Mouse (Mus musculus): ENCODE data around the gene Speer4f1. TPM values are rescaled to one million over a fixed set of nuclear protein-coding genes. Genes with fewer than 3 reads are reported as not detected.
A peak's percentile ranks its signal among the peaks of the same experiment; 100 is the strongest.
"Not testable (repeated sequence)": the region's sequence is repeated elsewhere in the genome, so short reads cannot be mapped to it uniquely, and the experiment has no call there.

The Speer4f1 gene
- polyA plus RNA-seq (2016; fragmentation: Nextera tagmentation; extraction: Ambion mirVana), result not detected in 2 replicates

- H3K4me3 ChIP-seq; H3K36me3 ChIP-seq (replicated peaks); DNase-seq (ENCODE audit: low spot score); H3K4me1 ChIP-seq; H3K9me3 ChIP-seq; H3K27ac ChIP-seq (replicated peaks); H3K27me3 ChIP-seq (replicated peaks; ENCODE audit: low read depth, poor library complexity, severe bottlenecking): not testable (repeated sequence)
- 95% methylated on average over 1 of the region's 1 CpGs for WGBS
Measured at GRCm38 (mm10) chr5:17475798-17476197, at the start of gene Speer4f1. Speer4f1 (plus strand) TSS chr5:17476098.

GRCm38 (mm10) chr5:17426930-17427329 is 49.0 kb upstream of the Speer4f1 start:
- 85% methylated on average over 1 of the region's 1 CpGs for WGBS
- Histone ChIP-seq H3K9me3 (no peaks in the 10 kb centered on the region), H3K27ac (replicated peaks) (no peak overlapping the region), H3K4me3 (no peak overlapping the region), H3K27me3 (replicated peaks; ENCODE audit: low read depth, poor library complexity, severe bottlenecking) (no peaks in the 10 kb centered on the region), H3K4me1 (no peaks in the 10 kb centered on the region), H3K36me3 (replicated peaks) (no peaks in the 10 kb centered on the region)
- no peak for DNase-seq (ENCODE audit: low spot score)

GRCm38 (mm10) chr5:17434721-17435120 is 41.2 kb upstream of the Speer4f1 start:
- Histone ChIP-seq H3K9me3 (no peaks in the 10 kb centered on the region), H3K36me3 (replicated peaks) (no peaks in the 10 kb centered on the region), H3K4me3 (no peak overlapping the region), H3K27me3 (replicated peaks; ENCODE audit: low read depth, poor library complexity, severe bottlenecking) (no peaks in the 10 kb centered on the region), H3K4me1 (0 out of 2 replicates have a peak, but pooled peaks cover 3% of the 10 kb centered on the region), H3K27ac (replicated peaks) (no peak overlapping the region)
- no peak for DNase-seq (ENCODE audit: low spot score)
- WGBS, result 66% methylated on average over 3 of the region's 3 CpGs

- H3K27me3 ChIP-seq (replicated peaks; ENCODE audit: low read depth, poor library complexity, severe bottlenecking), result no peaks in the 10 kb centered on the region
- no peak for DNase-seq (ENCODE audit: low spot score)
Measured at GRCm38 (mm10) chr5:17436209-17436608, 39.7 kb upstream of the Speer4f1 start.

GRCm38 (mm10) chr5:17439487-17440102 is 36.3 kb upstream of the Speer4f1 start:
- Histone ChIP-seq H3K27ac (replicated peaks) (no peak overlapping the region), H3K27me3 (replicated peaks; ENCODE audit: low read depth, poor library complexity, severe bottlenecking) (no peaks in the 10 kb centered on the region), H3K4me1 (0 out of 2 replicates have a peak, but pooled peaks cover 3% of the 10 kb centered on the region), H3K4me3 (no peak overlapping the region), H3K9me3 (no peaks in the 10 kb centered on the region), H3K36me3 (replicated peaks) (no peaks in the 10 kb centered on the region)
- no peak for DNase-seq (ENCODE audit: low spot score)

More at GRCm38 (mm10) chr5:17436209-17436608, 39.7 kb upstream of the Speer4f1 start:
- 0 out of 2 replicates have a peak, but pooled peaks cover 3% of the 10 kb centered on the region for H3K4me1 ChIP-seq
- H3K36me3 ChIP-seq (replicated peaks), result no peaks in the 10 kb centered on the region
- no peak overlapping the region for H3K27ac ChIP-seq (replicated peaks)
- WGBS, result 28% methylated on average over 2 of the region's 2 CpGs
- H3K4me3 ChIP-seq, result no peak overlapping the region
- H3K9me3 ChIP-seq, result no peaks in the 10 kb centered on the region

- no peaks in the 10 kb centered on the region for H3K36me3 ChIP-seq (replicated peaks)
- 86% methylated on average over 5 of the region's 5 CpGs for WGBS
Measured at GRCm38 (mm10) chr5:17454059-17454458, 21.8 kb upstream of the Speer4f1 start.

GRCm38 (mm10) chr5:17454952-17455586 is 20.8 kb upstream of the Speer4f1 start:
- Histone ChIP-seq H3K9me3 (no peaks in the 10 kb centered on the region), H3K4me3 (no peak overlapping the region), H3K27ac (replicated peaks) (no peak overlapping the region), H3K4me1 (peaks cover 5% of the 10 kb centered on the region; the same call in 1 of the 2 replicates), H3K27me3 (replicated peaks; ENCODE audit: low read depth, poor library complexity, severe bottlenecking) (no peaks in the 10 kb centered on the region), H3K36me3 (replicated peaks) (no peaks in the 10 kb centered on the region)
- DNase-seq (ENCODE audit: low spot score), result peak; percentile 10
- 59% methylated on average over 6 of the region's 6 CpGs for WGBS

More at GRCm38 (mm10) chr5:17454059-17454458, 21.8 kb upstream of the Speer4f1 start:
- H3K27me3 ChIP-seq (replicated peaks; ENCODE audit: low read depth, poor library complexity, severe bottlenecking), result no peaks in the 10 kb centered on the region
- no peak for DNase-seq (ENCODE audit: low spot score)
- H3K27ac ChIP-seq (replicated peaks), result no peak overlapping the region
- no peak overlapping the region for H3K4me3 ChIP-seq
- peaks cover 5% of the 10 kb centered on the region; the same call in 1 of the 2 replicates for H3K4me1 ChIP-seq
- H3K9me3 ChIP-seq, result no peaks in the 10 kb centered on the region

GRCm38 (mm10) chr5:17456671-17457070 is 19.2 kb upstream of the Speer4f1 start:
- peaks cover 5% of the 10 kb centered on the region; the same call in 1 of the 2 replicates for H3K4me1 ChIP-seq
- no peak overlapping the region for H3K27ac ChIP-seq (replicated peaks)
- no peaks in the 10 kb centered on the region for H3K36me3 ChIP-seq (replicated peaks)
- DNase-seq (ENCODE audit: low spot score), result no peak
- WGBS, result 61% methylated on average over 3 of the region's 3 CpGs
- no peaks in the 10 kb centered on the region for H3K9me3 ChIP-seq
- H3K27me3 ChIP-seq (replicated peaks; ENCODE audit: low read depth, poor library complexity, severe bottlenecking), result no peaks in the 10 kb centered on the region
- H3K4me3 ChIP-seq, result no peak overlapping the region

- 75% methylated on average over 4 of the region's 4 CpGs for WGBS
- DNase-seq (ENCODE audit: low spot score); H3K9me3 ChIP-seq; H3K27me3 ChIP-seq (replicated peaks; ENCODE audit: low read depth, poor library complexity, severe bottlenecking); H3K36me3 ChIP-seq (replicated peaks); H3K4me1 ChIP-seq; H3K4me3 ChIP-seq; H3K27ac ChIP-seq (replicated peaks): not testable (repeated sequence)
Measured at GRCm38 (mm10) chr5:17468120-17468519, 7.8 kb upstream of the Speer4f1 start.

- H3K36me3 ChIP-seq (replicated peaks), result no peaks in the 10 kb centered on the region
- 0 out of 2 replicates have a peak, but pooled peaks cover 2% of the 10 kb centered on the region for H3K9me3 ChIP-seq
- H3K27ac ChIP-seq (replicated peaks), result no peak overlapping the region
- no peak for DNase-seq (ENCODE audit: low spot score)
- no peaks in the 10 kb centered on the region for H3K4me1 ChIP-seq
- H3K27me3 ChIP-seq (replicated peaks; ENCODE audit: low read depth, poor library complexity, severe bottlenecking), result no peaks in the 10 kb centered on the region
- no peak overlapping the region for H3K4me3 ChIP-seq
- 89% methylated on average over 1 of the region's 1 CpGs for WGBS
Measured at GRCm38 (mm10) chr5:17476476-17476875, 578 bp downstream of the Speer4f1 start.

GRCm38 (mm10) chr5:17489894-17490293 is 14.0 kb downstream of the Speer4f1 start:
- 65% methylated on average over 1 of the region's 1 CpGs for WGBS
- Histone ChIP-seq H3K36me3 (replicated peaks) (no peaks in the 10 kb centered on the region), H3K27ac (replicated peaks) (no peak overlapping the region), H3K4me1 (no peaks in the 10 kb centered on the region), H3K4me3 (no peak overlapping the region), H3K27me3 (replicated peaks; ENCODE audit: low read depth, poor library complexity, severe bottlenecking) (no peaks in the 10 kb centered on the region), H3K9me3 (no peaks in the 10 kb centered on the region)
- no peak for DNase-seq (ENCODE audit: low spot score)

GRCm38 (mm10) chr5:17495616-17496015 is 19.7 kb downstream of the Speer4f1 start:
- WGBS, result 87% methylated on average over 2 of the region's 2 CpGs
- Histone ChIP-seq H3K4me3 (no peak overlapping the region), H3K27me3 (replicated peaks; ENCODE audit: low read depth, poor library complexity, severe bottlenecking) (no peaks in the 10 kb centered on the region), H3K27ac (replicated peaks) (no peak overlapping the region), H3K9me3 (no peaks in the 10 kb centered on the region), H3K36me3 (replicated peaks) (no peaks in the 10 kb centered on the region), H3K4me1 (no peaks in the 10 kb centered on the region)
- DNase-seq (ENCODE audit: low spot score), result no peak

- H3K36me3 ChIP-seq (replicated peaks), result no peaks in the 10 kb centered on the region
Measured at GRCm38 (mm10) chr5:17496650-17497049, 20.8 kb downstream of the Speer4f1 start.

More at GRCm38 (mm10) chr5:17496650-17497049, 20.8 kb downstream of the Speer4f1 start:
- DNase-seq (ENCODE audit: low spot score), result no peak
- no peak overlapping the region for H3K27ac ChIP-seq (replicated peaks)
- 83% methylated on average over 5 of the region's 5 CpGs for WGBS
- no peak overlapping the region for H3K4me3 ChIP-seq
- H3K9me3 ChIP-seq, result no peaks in the 10 kb centered on the region
- no peaks in the 10 kb centered on the region for H3K27me3 ChIP-seq (replicated peaks; ENCODE audit: low read depth, poor library complexity, severe bottlenecking)
- H3K4me1 ChIP-seq, result no peaks in the 10 kb centered on the region
